Mouse (Mus musculus): ENCODE results near the gene Mindy1.
A peak's percentile ranks its signal among the peaks of the same experiment; 100 is the strongest.

Mindy1 gene

DNA sequence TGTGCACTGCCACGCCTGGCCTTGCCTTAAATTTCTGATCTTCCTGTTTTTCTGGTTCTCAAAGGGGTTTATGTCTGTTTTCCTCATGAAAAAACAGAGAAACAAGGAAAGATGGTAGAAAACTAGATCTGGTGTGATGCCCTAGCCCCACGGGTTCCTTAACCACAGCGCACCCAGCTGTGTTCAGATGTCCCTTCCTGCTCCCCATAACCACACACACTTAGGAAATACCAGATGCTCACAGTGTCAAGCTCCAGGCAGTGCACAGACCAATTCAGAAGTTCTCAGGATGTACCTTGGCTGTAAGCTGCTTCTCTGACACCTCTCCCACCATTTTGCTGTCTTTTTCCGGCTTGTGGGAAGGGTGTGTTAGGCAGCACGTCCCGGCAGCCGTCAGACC is 13.2 kb downstream of the Mindy1 start:
- no peak for DNase-seq (ENCODE audit: low spot score)

DNA sequence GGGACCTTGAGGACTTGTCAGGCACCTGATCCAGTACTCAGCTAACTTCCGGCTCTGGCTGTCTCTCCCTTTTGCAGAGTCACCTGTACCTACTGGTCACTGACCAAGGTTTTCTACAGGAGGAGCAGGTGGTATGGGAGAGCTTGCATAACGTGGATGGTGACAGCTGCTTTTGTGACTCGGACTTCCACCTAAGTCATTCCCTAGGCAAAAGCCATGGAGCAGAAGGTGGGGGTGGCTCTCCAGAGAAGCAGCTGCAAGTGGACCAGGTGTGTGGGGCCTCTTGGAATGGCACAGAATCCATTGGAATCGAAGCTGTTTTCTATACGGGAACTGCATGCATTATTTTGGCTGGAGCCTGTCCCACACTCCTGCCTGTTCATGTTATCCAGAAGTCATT is 13.6 kb downstream of the Mindy1 start:
- no peak for DNase-seq (ENCODE audit: low spot score)

DNA sequence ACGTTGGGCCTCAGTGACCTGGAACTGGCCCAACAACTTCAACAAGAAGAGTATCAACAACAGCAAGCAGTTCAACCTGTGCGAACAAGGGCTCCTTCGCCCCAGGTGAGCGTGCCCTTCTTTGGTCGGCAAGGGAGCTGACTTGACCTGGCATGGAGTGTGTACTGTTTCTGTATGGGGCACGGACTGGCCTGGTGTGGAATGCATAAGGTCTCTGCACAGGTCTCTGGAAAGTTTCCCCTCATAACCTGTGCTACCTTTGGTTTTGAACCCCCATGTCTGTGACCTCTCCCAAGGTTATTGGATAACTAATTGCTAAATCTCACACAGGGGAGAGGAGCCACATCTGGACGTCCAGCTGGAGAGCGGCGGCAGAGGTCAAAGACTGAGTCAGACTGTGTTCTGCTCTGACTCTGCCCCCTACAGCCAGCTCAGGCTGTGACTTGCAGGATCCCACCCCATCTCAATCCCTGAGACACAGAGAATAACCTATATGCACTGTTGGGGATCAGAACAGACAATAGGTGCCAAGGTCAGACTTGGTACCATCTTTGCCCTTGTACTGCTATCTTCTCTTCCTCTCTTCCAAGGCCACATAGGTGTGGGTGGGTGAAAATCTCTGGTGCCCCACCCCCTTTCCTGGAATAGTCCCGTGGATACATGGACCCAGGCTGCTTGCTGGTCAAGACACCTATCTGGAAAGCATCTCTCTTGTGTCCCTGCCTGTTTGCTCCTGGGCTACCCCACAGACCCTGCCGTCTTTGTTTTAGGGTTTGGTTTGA is 14.4 kb downstream of the Mindy1 start:
- no peak for DNase-seq (ENCODE audit: low spot score)

DNA sequence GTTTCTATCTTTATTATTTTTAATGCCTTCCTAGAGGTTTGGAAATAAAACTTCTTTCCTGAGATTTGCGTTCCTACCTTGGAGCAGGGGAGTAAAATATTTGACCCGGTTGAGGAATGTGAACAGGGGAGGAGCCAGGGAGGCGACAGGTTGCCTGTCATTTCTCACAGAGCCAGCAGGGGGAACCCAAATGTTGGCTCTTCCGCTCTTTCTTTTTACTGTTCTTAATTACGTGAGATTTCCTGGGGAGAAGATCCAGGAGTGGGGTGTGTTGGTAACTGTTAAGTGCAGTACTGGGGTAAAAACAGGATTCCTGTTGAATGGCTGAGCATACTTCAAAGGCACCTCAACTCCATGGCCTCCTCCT is 14.9 kb downstream of the Mindy1 start:
- no peak for DNase-seq (ENCODE audit: low spot score)

DNA sequence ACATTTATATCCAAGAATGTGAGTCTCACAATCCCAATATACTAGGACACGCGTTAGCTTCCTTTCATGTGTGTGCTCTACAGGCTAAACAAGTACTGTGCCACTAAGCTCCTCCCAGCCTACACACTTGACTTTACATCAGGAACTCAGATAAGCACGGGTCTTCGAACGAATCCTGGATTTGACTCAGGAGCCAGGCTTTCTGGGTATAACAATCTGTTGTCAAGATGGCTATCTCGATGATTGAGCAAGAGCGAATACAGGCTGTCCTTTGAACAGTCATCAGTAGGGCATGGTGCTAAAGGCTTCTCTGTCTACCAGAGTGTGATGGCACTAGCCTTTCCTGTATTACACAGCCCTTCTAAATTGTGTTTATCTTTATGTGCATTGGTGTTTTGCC is 16.9 kb downstream of the Mindy1 start:
- no peak for DNase-seq (ENCODE audit: low spot score)

DNA sequence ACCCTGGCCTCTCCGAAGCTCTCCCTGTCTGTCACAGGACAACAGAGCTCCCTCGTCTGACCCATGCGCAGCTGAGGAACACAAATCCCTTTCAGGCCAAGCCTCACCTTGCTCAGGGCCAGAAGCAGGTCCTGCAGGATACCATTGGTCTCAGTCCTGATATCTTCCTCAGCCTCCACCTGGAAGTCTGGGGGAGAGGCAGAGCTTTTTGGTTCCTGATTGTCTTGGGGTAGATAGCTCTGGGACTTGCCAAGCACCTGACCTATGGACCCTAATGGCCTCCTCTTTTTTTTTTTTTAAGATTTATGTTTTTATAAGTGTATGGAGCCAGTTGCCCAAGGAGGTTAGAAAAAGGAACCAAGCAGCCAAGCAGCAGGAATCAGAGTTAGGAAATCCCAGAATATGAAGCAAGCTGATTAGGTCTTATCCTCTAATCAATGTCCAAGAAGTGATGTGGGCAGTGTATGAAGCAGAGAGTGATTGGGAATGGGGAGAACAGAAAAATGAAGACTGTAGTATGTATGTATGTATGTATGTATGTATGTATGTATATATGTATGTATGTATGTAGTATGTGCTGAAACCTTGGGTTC is 20.2 kb downstream of the Mindy1 start:
- no peak for DNase-seq (ENCODE audit: low spot score)

DNA sequence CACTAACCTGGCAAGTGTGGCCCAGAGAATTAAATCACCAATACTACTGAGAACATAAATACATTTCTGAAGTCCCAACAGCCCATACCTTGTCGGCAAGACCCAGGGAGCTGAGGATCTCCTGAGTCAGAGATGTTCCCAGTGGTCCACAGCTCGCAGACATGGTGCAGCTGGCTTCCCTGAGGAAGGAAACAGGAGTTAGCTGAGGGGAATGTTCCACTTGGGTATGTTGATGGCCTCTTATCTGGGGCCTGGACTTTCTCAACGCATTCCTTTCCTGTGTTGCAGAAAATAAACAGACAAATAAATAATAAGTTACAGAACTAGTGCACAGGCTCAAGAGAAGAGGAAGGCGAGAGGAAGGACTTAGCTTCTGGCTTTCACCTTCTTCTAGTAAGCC is 25.1 kb downstream of the Mindy1 start:
- DNase-seq (ENCODE audit: low spot score), result no peak

DNA sequence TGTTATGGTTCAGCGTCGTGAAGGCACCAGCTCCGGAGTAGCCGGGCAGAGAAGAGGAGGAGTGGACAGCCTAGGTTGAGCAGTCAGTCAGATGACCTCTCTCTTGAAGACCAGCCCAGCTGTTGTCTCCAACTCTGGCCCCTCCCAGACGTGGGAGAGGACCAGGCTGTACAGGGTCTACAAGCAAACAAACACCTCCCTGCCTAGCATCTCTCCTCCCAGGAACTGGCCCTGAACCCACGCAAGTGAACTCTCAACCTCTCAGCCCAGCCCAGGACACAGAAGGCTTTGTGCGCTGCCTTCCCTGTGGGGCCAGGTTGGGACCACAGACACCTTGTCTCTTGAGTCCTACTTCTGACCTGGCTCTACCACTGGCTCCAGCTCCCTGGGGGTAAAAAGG is 26.0 kb downstream of the Mindy1 start, which contains the start of gene Anxa9:
TSS of gene Anxa9 (minus strand) at position 77 of the 400 bp plus-strand sequence.
- DNase-seq (ENCODE audit: low spot score), result no peak

DNA sequence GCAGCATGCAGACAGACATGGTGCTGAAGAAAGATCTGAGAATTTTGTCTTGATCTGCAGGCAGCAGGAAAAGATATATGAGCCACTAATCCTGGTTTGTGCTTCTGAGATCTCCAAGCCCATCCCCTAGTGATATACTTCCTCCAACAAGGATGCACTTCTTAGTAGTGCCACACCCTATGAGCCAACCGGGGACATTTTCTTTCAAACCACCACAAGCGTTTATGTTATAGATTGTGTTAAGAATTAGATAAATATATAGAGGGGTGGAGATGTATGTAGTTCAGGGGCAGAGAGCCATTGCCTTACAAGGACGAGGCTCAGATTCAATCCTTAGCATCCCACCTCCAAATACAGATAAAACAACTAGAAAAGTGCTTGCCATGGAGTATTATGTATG is 29.4 kb downstream of the Mindy1 start:
- DNase-seq (ENCODE audit: low spot score), result no peak

DNA sequence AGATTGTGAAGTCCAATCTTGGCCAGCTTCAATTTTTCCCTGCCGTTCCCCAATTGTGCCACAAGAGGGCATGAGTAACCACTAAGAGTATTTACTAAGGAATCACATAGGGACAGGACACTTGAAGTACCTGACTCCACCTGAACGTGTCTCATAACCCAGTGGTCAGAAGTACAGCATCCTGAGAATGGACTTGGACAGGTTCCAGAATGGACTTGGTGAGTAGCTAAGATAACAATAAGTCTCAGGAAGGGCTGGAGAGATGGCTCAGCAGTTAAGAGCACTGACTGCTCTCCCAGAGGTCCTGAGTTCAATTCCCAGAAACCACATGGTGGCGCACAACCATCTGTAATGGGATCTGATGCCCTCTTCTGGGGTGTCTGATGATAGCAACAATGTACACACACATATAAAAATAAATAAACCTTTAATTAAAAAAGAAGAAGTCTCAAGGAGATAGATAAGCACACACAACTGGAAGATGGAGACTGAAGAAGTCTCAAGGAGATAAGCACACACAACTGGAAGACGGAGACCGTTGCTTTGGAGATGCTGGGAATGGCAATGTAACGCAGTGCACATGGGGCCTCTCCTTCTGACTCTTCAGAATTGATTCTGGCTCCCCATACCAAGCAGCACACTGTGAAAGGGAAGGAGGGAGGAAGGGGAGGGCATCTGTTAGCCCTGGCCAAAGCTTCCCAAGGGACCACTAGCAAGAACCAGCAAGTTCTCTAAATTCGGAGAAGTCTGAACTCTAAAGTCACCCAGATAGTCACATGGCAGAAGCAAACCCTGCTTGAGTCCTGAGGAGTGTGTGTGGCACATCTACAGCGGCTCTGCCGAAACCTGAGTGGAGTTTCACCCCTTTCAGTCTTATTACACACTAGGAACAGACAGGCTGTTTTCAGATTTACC is 30.1 kb downstream of the Mindy1 start:
- peak; percentile 64 for DNase-seq (ENCODE audit: low spot score)

DNA sequence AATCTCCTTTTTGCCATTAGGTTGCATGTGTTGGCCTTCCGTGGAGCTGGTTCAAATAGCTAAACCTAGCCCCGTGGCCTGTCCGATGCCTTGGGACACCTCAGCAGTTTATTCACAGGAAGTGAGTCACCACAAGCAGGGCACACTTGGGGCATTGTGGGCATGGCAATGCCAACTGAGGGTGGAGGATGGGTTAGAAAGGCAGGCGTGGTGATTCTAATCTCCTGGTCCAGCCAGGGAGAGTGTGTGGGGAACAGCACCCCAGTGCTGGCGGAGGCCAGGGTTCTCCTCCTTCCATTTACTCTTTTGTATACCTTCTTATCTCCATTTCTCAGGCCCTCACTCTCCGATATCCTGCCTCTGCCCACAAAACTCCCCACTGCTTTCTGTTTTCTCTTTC is 31.5 kb downstream of the Mindy1 start:
- DNase-seq (ENCODE audit: low spot score), result no peak

DNA sequence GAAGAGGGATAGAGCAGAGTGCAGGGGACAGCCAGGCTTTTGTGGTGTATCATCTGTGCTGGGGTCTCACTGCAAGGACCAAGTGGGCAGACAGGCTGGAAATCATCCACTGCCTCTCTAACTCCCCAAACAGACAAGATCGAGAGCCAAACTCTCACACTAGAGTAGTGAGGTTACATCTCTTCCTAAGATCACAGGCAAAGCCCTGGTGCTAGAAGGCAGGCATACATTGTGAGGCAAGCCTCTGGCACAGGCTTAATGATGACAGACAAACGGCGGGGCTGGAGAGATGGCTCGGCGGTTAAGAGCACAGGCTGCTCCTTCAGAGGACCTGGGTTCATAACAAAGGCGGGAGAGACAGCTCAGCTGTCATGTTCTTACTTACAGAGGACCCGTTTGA is 32.3 kb downstream of the Mindy1 start:
- DNase-seq (ENCODE audit: low spot score), result no peak

DNA sequence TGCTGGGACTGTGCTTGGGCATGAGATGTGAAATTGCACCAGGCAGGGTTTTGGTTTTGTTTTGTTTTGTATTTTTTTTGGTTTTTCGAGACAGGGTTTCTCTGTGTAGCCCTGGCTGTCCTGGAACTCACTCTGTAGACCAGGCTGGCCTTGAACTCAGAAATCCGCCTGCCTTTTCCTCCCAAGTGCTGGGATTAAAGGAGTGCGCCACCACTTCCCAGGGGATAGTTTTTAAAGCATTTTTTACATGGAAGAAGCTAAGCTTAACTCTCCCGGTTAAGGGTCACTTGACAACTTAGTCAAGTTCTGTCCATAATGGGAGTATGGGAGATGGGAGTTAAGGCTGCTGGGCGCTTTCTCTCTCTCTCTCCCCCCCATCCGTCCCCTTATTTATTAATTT is 32.9 kb downstream of the Mindy1 start:
- no peak for DNase-seq (ENCODE audit: low spot score)

DNA sequence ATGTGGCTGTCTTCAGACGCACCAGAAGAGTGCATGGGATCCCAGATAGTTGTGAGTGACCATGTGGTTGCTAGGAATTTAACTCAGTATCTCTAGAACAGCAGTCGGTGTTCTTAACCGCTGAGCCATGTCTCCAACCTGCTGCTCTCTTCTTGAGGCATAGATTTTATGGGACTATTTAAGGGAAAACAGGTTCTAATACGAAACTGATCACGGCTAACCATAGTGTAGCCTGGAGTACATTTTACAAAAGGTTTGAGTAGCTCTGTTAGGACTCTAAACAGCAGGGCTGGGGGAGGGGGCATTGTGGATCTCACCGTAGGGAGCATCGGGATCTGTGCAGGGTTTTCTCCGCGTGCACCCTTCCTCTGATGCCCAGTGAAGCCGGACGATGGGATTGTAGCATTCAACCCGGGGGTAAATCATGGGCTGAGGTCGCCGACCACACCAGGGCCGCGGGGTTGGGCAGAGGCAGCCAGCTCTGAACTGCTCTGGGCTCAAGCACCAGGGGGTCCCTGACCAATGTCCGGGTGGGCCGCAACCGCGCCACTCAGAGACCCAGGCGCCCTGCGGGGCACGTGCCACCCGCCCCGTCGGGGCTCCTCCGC is 33.4 kb downstream of the Mindy1 start, which contains the start of gene Cers2:
TSS of gene Cers2 (plus strand) at position 306 of the 608 bp plus-strand sequence.
- no peak for DNase-seq (ENCODE audit: low spot score)

DNA sequence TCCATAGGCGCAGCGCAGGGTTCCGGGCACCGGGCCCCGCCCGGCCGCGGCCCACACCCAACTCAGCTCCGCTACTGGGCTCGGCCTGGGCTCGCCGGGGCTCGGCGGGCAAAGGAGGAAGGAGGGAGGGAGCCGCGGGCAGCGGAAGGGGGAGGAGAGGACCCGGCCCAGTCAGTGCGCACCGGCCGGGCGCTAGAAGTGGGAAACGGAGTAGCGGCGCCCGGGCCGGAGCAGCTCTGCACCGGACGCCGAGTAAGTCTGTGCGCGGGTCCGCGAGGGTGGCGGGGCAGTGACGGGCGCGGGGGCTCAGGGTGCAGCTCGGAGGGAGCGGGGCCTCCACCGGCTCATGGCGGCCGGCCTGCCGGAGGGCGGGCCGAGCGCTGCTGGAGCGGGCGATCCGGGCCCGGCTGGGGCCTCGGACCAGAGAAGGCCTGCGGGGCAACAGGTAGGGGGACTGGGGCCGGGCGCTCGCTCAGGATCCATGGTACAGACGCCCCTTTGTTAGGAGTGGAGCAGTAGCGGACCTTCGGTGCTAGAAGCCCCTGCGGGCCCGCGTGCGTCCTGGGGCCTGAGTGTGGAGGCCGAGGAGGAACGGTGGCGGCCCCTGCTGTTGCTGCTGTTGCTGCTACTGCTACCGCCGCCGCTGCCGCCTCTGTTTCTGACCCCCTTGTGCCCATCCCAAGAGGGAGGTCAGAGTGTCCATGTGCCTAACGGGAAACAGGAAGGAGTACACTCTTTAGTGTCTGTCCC is 34.1 kb downstream of the Mindy1 start:
- DNase-seq (ENCODE audit: low spot score), result peak; percentile 90

DNA sequence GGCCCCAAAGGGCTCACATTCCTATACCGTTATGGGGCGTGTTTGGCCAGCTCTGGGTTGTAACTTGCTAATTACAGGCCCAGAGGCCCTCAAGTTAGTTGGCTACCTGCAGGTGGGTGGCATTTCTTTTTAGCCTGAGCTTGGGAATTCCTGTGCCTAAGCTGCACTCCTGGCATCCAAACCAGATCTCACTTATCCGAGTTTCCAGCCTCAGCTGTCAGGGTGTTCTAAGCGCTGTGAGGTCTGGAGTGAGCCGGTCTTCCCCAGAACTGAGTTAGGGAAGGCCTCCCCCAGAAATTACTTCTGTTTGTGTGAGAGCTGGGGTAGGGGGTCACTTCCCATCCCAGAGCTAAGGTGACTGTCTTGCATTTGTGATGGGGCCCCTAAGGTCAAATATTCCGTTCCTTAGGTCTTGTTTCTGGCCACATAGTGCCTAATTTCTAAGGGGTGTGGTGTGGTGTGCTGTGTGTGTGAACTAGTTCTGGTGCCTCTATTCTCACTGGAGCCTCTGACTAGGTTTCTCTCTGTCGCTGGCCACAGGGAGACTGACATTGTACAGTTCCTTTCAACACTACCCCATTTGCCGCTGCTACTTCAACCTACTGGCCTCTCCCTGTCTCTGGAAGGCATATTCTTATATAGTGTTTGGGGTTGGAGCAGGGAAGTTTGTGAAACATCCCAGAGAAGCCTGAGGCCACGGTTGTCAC is 34.9 kb downstream of the Mindy1 start:
- DNase-seq (ENCODE audit: low spot score), result no peak

DNA sequence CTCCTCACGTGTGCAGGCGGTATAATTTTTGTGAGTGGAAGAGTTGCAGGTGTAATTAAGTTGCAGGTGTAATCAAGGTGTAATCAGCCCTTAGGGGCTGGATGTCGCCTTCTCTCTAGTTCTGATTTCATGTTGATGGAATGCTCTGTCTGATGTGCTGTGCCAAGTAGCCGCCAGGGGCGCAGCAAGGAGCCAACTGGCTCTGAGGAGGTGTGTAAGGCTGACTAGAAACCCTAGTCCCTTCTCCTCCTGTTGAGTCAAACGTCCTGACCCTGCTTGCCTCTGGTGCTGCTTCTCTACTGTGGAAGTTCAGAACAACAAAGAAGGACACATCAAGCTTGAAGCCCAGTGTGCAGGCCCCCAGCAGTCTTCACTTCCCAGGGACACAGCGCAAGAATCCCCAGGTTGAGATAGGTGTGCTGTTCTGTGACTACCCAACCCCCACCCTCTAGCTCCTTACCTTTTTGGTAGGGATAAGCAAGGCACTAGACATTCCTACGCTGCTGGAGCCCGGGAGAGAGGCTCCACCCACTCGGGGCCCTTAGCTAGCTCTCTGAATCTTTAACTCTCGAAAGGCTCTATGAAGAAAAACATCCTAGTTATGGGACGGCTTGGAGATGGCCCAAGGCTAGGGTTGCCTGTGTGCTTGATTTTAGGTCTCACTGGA is 36.4 kb downstream of the Mindy1 start:
- DNase-seq (ENCODE audit: low spot score), result peak; percentile 34

DNA sequence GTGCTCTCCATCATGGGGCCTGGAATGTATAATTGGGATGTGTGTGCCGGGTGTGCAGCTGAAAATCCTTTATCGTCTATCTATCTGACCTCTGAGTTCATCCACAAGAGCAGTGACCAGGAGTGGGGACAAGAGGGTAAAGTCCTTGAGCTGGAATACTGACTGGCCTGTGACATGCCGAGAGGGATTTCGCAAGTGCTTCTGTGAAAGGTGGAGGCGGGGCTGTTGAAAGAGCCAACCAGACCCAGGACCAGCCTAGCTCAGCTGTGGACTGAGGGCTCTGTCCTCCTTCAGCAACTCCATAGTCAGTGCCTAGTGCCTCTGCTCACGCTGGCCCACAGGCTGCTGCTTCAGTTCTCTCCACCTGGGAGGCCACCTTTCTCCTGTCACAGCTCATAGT is 37.4 kb downstream of the Mindy1 start:
- no peak for DNase-seq (ENCODE audit: low spot score)

DNA sequence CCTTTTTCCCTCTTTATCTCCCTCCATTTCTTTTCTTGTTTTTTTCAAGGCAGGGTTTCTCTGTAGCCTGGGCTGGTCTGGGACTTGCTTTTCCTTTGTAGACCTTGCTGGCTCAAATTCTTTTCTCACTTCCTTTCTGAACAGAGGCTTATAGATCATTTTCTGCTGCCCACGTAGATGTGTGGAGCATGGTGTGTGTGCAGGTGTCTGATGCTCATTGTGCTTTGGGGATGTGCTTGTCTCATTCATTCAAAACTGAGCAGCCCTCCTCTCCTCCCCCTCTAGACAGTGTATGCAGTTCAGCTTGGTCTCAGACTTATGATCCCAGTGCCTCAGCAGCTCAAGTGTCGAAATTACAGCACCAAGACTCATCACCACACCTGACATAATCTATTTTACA is 38.0 kb downstream of the Mindy1 start:
- DNase-seq (ENCODE audit: low spot score), result no peak

Measured in spleen, adult 12 weeks (tissue).